In genomic region chr6:147263587-147264565, GRCm38 (mm10) we compare ENCODE assay signal across 9 mouse cellular contexts. TPM values are rescaled to one million over a fixed set of nuclear protein-coding genes. Genes with fewer than 3 reads are reported as not detected.
DNase-seq lines count a peak whose midpoint lies in the region; ATAC-seq and TF ChIP-seq lines count a peak whose summit lies in the region.
"Had no signal": no experiment of that assay in that cellular context is flagged by ENCODE, and none has a peak within 500 bp of the region (broad histone marks: within the 10 kb centered on the region; RNA-seq: fewer than 3 reads in every experiment).

TSS of gene Pthlh (minus strand) at chr6:147264183.

- H3K4me1 ChIP-seq in forebrain, embryonic 10.5 days = peaks cover 34% of the 10 kb centered on the region
- peaks cover 15% of the 10 kb centered on the region for H3K4me1 ChIP-seq in heart, embryonic 13.5 days
- peaks cover 8% of the 10 kb centered on the region; the same call in 1 of the 2 replicates for H3K4me1 ChIP-seq in kidney, embryonic 16.5 days (ENCODE audit: insufficient read depth, low read length)
- H3K4me1 ChIP-seq in liver, embryonic 14.5 days (replicated peaks; ENCODE audit: control insufficient read depth in 2 of 2, insufficient read depth in 2 of 2, low read length in 1 of 2) = no peaks in the 10 kb centered on the region
- H3K4me1 ChIP-seq in neural tube, embryonic 12.5 days = peaks cover 15% of the 10 kb centered on the region

- H3K9ac ChIP-seq in heart, embryonic 13.5 days = peak within 1 kb of the TSS; percentile 74
- H3K9ac ChIP-seq in kidney, embryonic 16.5 days (replicated peaks; ENCODE audit: low read length) = peak within 1 kb of the TSS; percentile 56
- no peak within 1 kb of the TSS for H3K9ac ChIP-seq in liver, embryonic 14.5 days (replicated peaks)
- peak within 1 kb of the TSS; percentile 35; the same call in 1 of the 2 replicates for H3K9ac ChIP-seq in neural tube, embryonic 12.5 days

- TF ChIP-seq CTCF in liver, embryonic 14.5 days (IDR thresholded peaks at IDR 0.05; ENCODE audit: low read depth) = 0 out of 2 replicates have a peak, but pooled peaks have one; percentile 10

- ATAC-seq in CD4-positive, CD25-positive, alpha-beta regulatory T cell, adult 4 months = no peak
- ATAC-seq in heart, embryonic 13.5 days (ENCODE audit: extremely low read depth, insufficient number of reproducible peaks, low FRiP score, low TSS enrichment) = peak; percentile 31; the same call in 1 of the 2 replicates
- peak; percentile 93 for ATAC-seq in kidney, embryonic 16.5 days (ENCODE audit: low FRiP score, low TSS enrichment)
- peak; percentile 35 for ATAC-seq in liver, embryonic 14.5 days (ENCODE audit: insufficient read depth)
- ATAC-seq in neural tube, embryonic 12.5 days (ENCODE audit: low FRiP score, low read depth) = peak; percentile 86

- peak within 1 kb of the TSS; percentile 79 for H3K27ac ChIP-seq in forebrain, embryonic 10.5 days
- no peak within 1 kb of the TSS for H3K27ac ChIP-seq in heart, embryonic 13.5 days (replicated peaks)
- no peak within 1 kb of the TSS for H3K27ac ChIP-seq in kidney, embryonic 16.5 days (ENCODE audit: low read length)
- no peak within 1 kb of the TSS for H3K27ac ChIP-seq in liver, embryonic 14.5 days
- H3K27ac ChIP-seq in neural tube, embryonic 12.5 days = no peak within 1 kb of the TSS
- H3K27ac ChIP-seq: macrophage had no signal

- peaks cover 85% of the 10 kb centered on the region for H3K27me3 ChIP-seq in forebrain, embryonic 10.5 days (ENCODE audit: poor library complexity, severe bottlenecking)
- H3K27me3 ChIP-seq in heart, embryonic 13.5 days (replicated peaks) = peaks cover 86% of the 10 kb centered on the region
- H3K27me3 ChIP-seq in kidney, embryonic 16.5 days (ENCODE audit: insufficient read depth, low read length) = peaks cover 55% of the 10 kb centered on the region
- peaks cover 24% of the 10 kb centered on the region for H3K27me3 ChIP-seq in liver, embryonic 14.5 days (ENCODE audit: control insufficient read depth, insufficient read depth, low read length)
- peaks cover 57% of the 10 kb centered on the region for H3K27me3 ChIP-seq in neural tube, embryonic 12.5 days (replicated peaks)

- H3K9me3 ChIP-seq in forebrain, embryonic 10.5 days = no peaks in the 10 kb centered on the region
- H3K9me3 ChIP-seq in heart, embryonic 13.5 days = no peaks in the 10 kb centered on the region
- H3K9me3 ChIP-seq in kidney, embryonic 16.5 days (ENCODE audit: low read length) = no peaks in the 10 kb centered on the region
- no peaks in the 10 kb centered on the region for H3K9me3 ChIP-seq in liver, embryonic 14.5 days (ENCODE audit: control insufficient read depth, low read length)
- H3K9me3 ChIP-seq in neural tube, embryonic 12.5 days = no peaks in the 10 kb centered on the region

- WGBS in forebrain, embryonic 10.5 days = under 1% methylated on average over 68 of the region's 68 CpGs
- 1% methylated on average over 68 of the region's 68 CpGs for WGBS in heart, embryonic 13.5 days
- WGBS in kidney, embryonic 16.5 days = under 1% methylated on average over 67 of the region's 68 CpGs
- WGBS in liver, embryonic 14.5 days (ENCODE audit: insufficient replicate concordance) = 3% methylated on average over 66 of the region's 68 CpGs
- WGBS in neural tube, embryonic 12.5 days = under 1% methylated on average over 68 of the region's 68 CpGs

- H3K4me2 ChIP-seq in heart, embryonic 13.5 days = peak within 1 kb of the TSS; percentile 96
- H3K4me2 ChIP-seq in kidney, embryonic 16.5 days (replicated peaks; ENCODE audit: low read depth, low read length) = peak within 1 kb of the TSS; percentile 91
- H3K4me2 ChIP-seq in liver, embryonic 14.5 days (ENCODE audit: low read depth) = peak within 1 kb of the TSS; percentile 25
- peak within 1 kb of the TSS; percentile 96 for H3K4me2 ChIP-seq in neural tube, embryonic 12.5 days (replicated peaks)

- peak within 1 kb of the TSS; percentile 63 for H3K4me3 ChIP-seq in forebrain, embryonic 10.5 days
- H3K4me3 ChIP-seq in heart, embryonic 13.5 days = peak within 1 kb of the TSS; percentile 58
- peak within 1 kb of the TSS; percentile 50 for H3K4me3 ChIP-seq in kidney, embryonic 16.5 days (ENCODE audit: low read length)
- peak within 1 kb of the TSS; percentile 14 to 17 for H3K4me3 ChIP-seq in liver, embryonic 14.5 days (ENCODE audit: insufficient read depth in 1 of 2, low read depth in 2 of 2, low read length in 2 of 2)
- H3K4me3 ChIP-seq in neural tube, embryonic 12.5 days = peak within 1 kb of the TSS; percentile 39

- DNase-seq in CD4-positive, CD25-positive, alpha-beta regulatory T cell, adult 2 months (ENCODE audit: low read depth, low spot score) = peak; percentile 3
- DNase-seq in forebrain, embryonic 10.5 days (ENCODE audit: extremely low spot score, low spot score) = peak; percentile 64
- no peak for DNase-seq in liver, embryonic 14.5 days (ENCODE audit: low read depth in 3 of 3, low spot score in 3 of 3)
- peak; percentile 4 to 8 for DNase-seq in thymus, postnatal 10 days (ENCODE audit: low spot score in 2 of 2)

- no peaks in the 10 kb centered on the region for H3K36me3 ChIP-seq in forebrain, embryonic 10.5 days (replicated peaks)
- H3K36me3 ChIP-seq in heart, embryonic 13.5 days = no peaks in the 10 kb centered on the region
- H3K36me3 ChIP-seq in kidney, embryonic 16.5 days (ENCODE audit: insufficient read depth, low read length) = no peaks in the 10 kb centered on the region
- H3K36me3 ChIP-seq in liver, embryonic 14.5 days (replicated peaks; ENCODE audit: control insufficient read depth, insufficient read depth, low read depth) = no peaks in the 10 kb centered on the region
- no peaks in the 10 kb centered on the region for H3K36me3 ChIP-seq in neural tube, embryonic 12.5 days

- TF ChIP-seq EP300 in liver, embryonic 14.5 days (IDR thresholded peaks at IDR 0.05; ENCODE audit: low read depth) = no peak

RNA-seq across cellular contexts. Expression of gene Pthlh, which starts in this region (rescaled TPM):
- not detected for polyA plus RNA-seq in CD4-positive, CD25-positive, alpha-beta regulatory T cell, adult 4 months (2017; shearing (Covaris generic))
- 1.7 and 2.3 TPM in 2 replicates for polyA plus RNA-seq in forebrain, embryonic 10.5 days (2016; fragmentation: Nextera tagmentation; extraction: Ambion mirVana)
- 2.4 and 2.7 TPM in 2 replicates for polyA plus RNA-seq in heart, embryonic 13.5 days (2015; fragmentation: Nextera tagmentation; extraction: Ambion mirVana)
- polyA plus RNA-seq in kidney, embryonic 16.5 days (2015; fragmentation: Nextera tagmentation; extraction: Ambion mirVana) = 1.3 TPM in 2 replicates
- not detected in 2 replicates for polyA plus RNA-seq in liver, embryonic 14.5 days (2012; rRNA removed)
- polyA plus RNA-seq in liver, embryonic 14.5 days (2014; fragmentation: Nextera tagmentation; extraction: Ambion mirVana) = not detected in 2 replicates
- polyA plus RNA-seq in neural tube, embryonic 12.5 days (2016; fragmentation: Nextera tagmentation; extraction: Ambion mirVana) = 1.7 and 2.2 TPM in 2 replicates
- polyA plus RNA-seq: macrophage had no signal

Comparison
In these comparisons a context has a peak if more than half of its experiments do, and no peak if none do; other contexts are left out.
1. Peak in ATAC-seq, H3K4me3 ChIP-seq and H3K4me2 ChIP-seq in liver, embryonic 14.5 days; RNA of the gene not detected or under 1 TPM.
2. DNase-seq: peak in CD4-positive, CD25-positive, alpha-beta regulatory T cell, adult 2 months (single experiment), forebrain, embryonic 10.5 days (single experiment) and thymus, postnatal 10 days (2 of 2); none in liver, embryonic 14.5 days (0 of 3).
3. H3K4me2 ChIP-seq: peak in every context shown above with its lines; median percentile 96 in heart, embryonic 13.5 days; 96 in neural tube, embryonic 12.5 days; 91 in kidney, embryonic 16.5 days; 25 in liver, embryonic 14.5 days.
4. Peak in every context shown above with its lines, with median percentiles within 50 percentile points of each other: H3K4me3 ChIP-seq.